Mouse (Mus musculus): ENCODE measurements at regions not wholly inside any gene's neighbourhood (a gene's known extent, or its start where the extent isn't known, plus 50 kb on each side); places are given as distances from the start of the nearest gene placed in this dataset.

DNA sequence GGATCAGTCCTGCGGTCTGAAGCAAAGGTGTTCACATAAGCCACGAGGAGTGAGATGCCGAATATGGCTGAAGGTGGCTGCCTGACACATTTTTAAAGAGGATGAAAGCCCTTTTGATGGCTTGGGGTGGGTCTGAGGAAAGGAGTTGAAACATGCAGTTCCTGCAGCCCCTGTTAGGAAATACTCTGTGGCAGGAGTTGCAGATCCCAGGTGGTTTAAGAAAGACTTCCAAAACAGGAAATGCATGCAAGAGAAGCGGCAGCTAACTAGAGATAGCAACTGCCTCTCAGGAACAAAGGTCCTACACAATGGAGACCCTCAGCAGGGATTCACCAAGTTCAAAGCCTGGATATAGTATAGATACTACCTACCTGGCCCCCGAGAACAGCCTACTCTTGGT is 82.7 kb upstream of the Arid2 start:
- TF ChIP-seq CTCF (IDR thresholded peaks at IDR 0.05; ENCODE audit: insufficient read depth, low read length) = no peak
- no peak for TF ChIP-seq POLR2A (IDR thresholded peaks at IDR 0.05; ENCODE audit: borderline replicate concordance, extremely low read depth, low read depth, low read length)

All from lung, adult 2 months (tissue).